Mouse (Mus musculus): Measurements from ENCODE around the gene Ift88. TPM values are rescaled to one million over a fixed set of nuclear protein-coding genes. Genes with fewer than 3 reads are reported as not detected.

The Ift88 gene
- polyA plus RNA-seq (2015; fragmentation: Nextera tagmentation; extraction: Ambion mirVana) = 5.7 and 6.1 TPM in 2 replicates

DNA sequence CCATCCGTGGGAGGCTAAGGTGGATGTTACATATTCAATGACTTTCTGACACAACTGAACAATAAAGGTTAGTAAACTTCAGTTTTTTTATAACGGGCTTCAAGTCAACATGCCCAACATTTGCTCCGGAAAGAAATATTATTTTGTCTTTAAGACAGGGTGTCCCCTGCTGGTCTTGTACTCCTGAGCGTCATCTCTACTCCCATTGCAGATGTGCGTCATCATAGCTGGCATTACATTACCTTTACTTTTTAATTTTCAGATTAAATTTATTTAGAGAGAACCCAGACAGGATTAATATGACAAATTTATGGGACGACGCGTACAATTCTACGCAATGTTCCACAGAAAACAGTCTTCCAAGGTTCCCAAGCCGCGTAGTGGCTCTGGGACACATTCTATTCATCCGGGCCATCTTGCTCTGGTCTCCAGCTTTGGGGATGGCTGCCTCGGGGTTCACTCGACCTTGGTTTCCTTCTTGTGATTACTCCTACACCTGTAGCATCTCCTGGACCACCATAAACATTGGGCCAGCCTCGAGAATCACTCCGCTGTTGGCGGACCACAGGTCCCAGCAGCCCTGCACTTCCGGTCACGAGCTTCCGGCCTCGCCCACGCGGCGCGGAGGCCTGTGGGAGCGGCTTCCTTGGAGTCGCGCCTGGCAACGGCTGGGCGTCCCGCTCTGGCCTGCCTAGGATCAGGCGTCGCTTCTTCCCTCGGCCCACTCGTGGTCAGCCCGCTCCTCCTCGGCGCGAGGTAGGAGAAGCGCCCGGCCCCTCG, at the start of gene Ift88:
TSS of gene Ift88 (plus strand) at position 631 of the 780 bp plus-strand sequence.
- peak; percentile 99 for ATAC-seq (replicated peaks; ENCODE audit: extremely low read depth, insufficient read depth, low FRiP score)
- H3K9ac ChIP-seq (ENCODE audit: low read length) = peak within 1 kb of the TSS; percentile 78
- peaks cover 4% of the 10 kb centered on the region for H3K4me1 ChIP-seq (ENCODE audit: control insufficient read depth, insufficient read depth, low read length)
- peak within 1 kb of the TSS; percentile 84 for H3K4me3 ChIP-seq (ENCODE audit: low read length)
- H3K27me3 ChIP-seq (ENCODE audit: control insufficient read depth, insufficient read depth, low read length) = no peaks in the 10 kb centered on the region
- H3K9me3 ChIP-seq (replicated peaks; ENCODE audit: control insufficient read depth, low read length) = no peaks in the 10 kb centered on the region
- 3% methylated on average over 42 of the region's 42 CpGs for WGBS
- H3K4me2 ChIP-seq (ENCODE audit: low read depth, low read length) = peak within 1 kb of the TSS; percentile 87
- H3K36me3 ChIP-seq (ENCODE audit: control insufficient read depth, insufficient read depth) = no peaks in the 10 kb centered on the region
- peak within 1 kb of the TSS; percentile 52; the same call in 1 of the 2 replicates for H3K27ac ChIP-seq (ENCODE audit: low read length)

DNA sequence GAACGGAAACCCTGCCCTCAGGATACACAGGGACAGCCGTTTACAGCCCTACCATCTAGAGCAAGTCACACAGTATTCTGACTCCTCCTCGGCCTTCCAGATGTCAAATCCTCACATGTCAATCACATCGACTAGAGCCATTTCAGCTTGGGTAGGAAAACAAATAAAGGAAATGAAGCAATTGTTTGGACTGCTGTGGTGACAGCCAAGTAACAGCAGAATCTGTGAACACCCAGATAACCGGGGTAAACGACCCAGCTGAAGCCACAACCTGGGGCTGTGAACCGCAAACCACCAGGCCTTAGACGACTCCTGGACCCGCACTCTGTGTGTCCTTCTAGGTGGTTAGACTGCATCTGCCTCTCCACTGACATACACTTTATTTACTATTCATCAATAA, 48.7 kb upstream of the Ift88 start:
- no peaks in the 10 kb centered on the region for H3K36me3 ChIP-seq (ENCODE audit: control insufficient read depth, insufficient read depth)
- H3K27ac ChIP-seq (ENCODE audit: low read length) = no peak overlapping the region
- H3K27me3 ChIP-seq (ENCODE audit: control insufficient read depth, insufficient read depth, low read length) = no peaks in the 10 kb centered on the region
- ATAC-seq (replicated peaks; ENCODE audit: extremely low read depth, insufficient read depth, low FRiP score) = no peak
- no peak overlapping the region for H3K4me3 ChIP-seq (ENCODE audit: low read length)
- no peaks in the 10 kb centered on the region for H3K4me1 ChIP-seq (ENCODE audit: control insufficient read depth, insufficient read depth, low read length)
- no peak overlapping the region for H3K9ac ChIP-seq (ENCODE audit: low read length)
- no peak overlapping the region for H3K4me2 ChIP-seq (ENCODE audit: low read depth, low read length)
- 65% methylated on average over 9 of the region's 9 CpGs for WGBS
- no peaks in the 10 kb centered on the region for H3K9me3 ChIP-seq (replicated peaks; ENCODE audit: control insufficient read depth, low read length)

DNA sequence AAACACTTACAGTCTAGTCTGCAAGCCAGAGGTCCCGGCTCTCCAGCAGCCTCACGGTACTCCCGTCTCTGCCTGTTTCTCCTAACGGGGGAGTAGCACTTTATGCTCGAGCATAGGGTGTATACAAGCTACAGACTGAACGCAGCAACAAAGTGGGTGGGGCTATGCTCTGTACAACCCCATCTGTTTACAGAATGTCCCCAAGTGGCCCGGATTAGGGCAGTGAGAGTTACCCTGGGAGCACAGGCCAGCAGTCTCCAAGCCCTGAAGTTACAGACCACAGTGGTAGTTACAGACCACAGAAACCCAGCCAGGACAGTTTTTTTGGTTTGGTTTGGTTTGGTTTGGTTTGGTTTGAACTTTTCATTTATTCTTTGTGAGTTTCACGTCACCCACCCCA, 47.8 kb upstream of the Ift88 start:
- 74% methylated on average over 8 of the region's 8 CpGs for WGBS

DNA sequence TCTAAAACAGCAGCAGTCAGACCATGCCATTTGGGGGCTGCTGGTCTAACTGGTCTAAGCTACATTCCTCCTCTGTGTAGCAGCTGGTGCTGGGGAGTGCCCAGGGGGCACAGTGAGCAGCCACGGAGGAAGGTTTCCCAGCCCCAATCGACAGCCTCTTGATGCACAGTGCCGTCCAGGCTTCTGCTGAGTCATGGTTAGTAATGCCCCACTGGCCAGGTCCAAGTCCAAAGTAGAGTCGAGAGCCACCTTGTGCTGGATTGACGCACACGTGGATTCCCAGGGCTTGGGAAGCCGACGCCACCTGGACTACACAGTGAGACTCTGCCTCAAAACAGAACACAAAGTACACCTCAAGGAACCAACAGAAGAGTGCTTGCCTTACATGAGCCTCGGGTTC, 46.9 kb upstream of the Ift88 start:
- H3K27ac ChIP-seq (ENCODE audit: low read length) = no peak overlapping the region
- H3K4me1 ChIP-seq (ENCODE audit: control insufficient read depth, insufficient read depth, low read length) = no peaks in the 10 kb centered on the region
- no peak overlapping the region for H3K4me3 ChIP-seq (ENCODE audit: low read length)
- ATAC-seq (replicated peaks; ENCODE audit: extremely low read depth, insufficient read depth, low FRiP score) = no peak
- WGBS = 79% methylated on average over 9 of the region's 9 CpGs
- H3K4me2 ChIP-seq (ENCODE audit: low read depth, low read length) = no peak overlapping the region
- no peak overlapping the region for H3K9ac ChIP-seq (ENCODE audit: low read length)
- H3K9me3 ChIP-seq (replicated peaks; ENCODE audit: control insufficient read depth, low read length) = no peaks in the 10 kb centered on the region
- no peaks in the 10 kb centered on the region for H3K27me3 ChIP-seq (ENCODE audit: control insufficient read depth, insufficient read depth, low read length)
- H3K36me3 ChIP-seq (ENCODE audit: control insufficient read depth, insufficient read depth) = no peaks in the 10 kb centered on the region

More for the DNA sequence above, 47.8 kb upstream of the Ift88 start:
- Histone ChIP-seq H3K9ac (ENCODE audit: low read length) (no peak overlapping the region), H3K4me2 (ENCODE audit: low read depth, low read length) (no peak overlapping the region), H3K9me3 (replicated peaks; ENCODE audit: control insufficient read depth, low read length) (no peaks in the 10 kb centered on the region), H3K27me3 (ENCODE audit: control insufficient read depth, insufficient read depth, low read length) (no peaks in the 10 kb centered on the region), H3K4me1 (ENCODE audit: control insufficient read depth, insufficient read depth, low read length) (no peaks in the 10 kb centered on the region), H3K4me3 (ENCODE audit: low read length) (no peak overlapping the region), H3K36me3 (ENCODE audit: control insufficient read depth, insufficient read depth) (no peaks in the 10 kb centered on the region), H3K27ac (ENCODE audit: low read length) (no peak overlapping the region)
- ATAC-seq (replicated peaks; ENCODE audit: extremely low read depth, insufficient read depth, low FRiP score) = no peak

DNA sequence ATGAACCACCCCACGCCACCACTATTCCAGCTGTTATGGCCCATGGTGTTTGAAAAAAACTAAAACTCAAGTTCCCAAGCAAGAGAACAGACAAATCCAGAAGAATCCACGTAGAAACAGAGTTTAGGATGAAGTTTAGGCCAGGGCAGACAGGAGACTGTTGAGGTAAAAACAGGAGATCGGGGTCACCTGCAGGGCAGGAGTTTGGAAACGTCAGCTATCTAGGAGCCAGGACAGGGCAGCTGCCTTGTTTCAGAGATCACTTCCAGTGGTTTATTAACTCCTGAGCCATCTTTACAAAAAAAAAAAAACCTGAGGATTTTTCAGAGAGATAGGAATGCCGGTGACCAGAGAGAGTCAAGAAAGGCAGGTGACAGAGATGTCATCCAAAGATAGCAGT, 46.3 kb upstream of the Ift88 start:
- no peak overlapping the region for H3K4me3 ChIP-seq (ENCODE audit: low read length)
- no peak for ATAC-seq (replicated peaks; ENCODE audit: extremely low read depth, insufficient read depth, low FRiP score)
- no peaks in the 10 kb centered on the region for H3K4me1 ChIP-seq (ENCODE audit: control insufficient read depth, insufficient read depth, low read length)
- no peaks in the 10 kb centered on the region for H3K27me3 ChIP-seq (ENCODE audit: control insufficient read depth, insufficient read depth, low read length)
- 70% methylated on average over 5 of the region's 5 CpGs for WGBS
- no peaks in the 10 kb centered on the region for H3K36me3 ChIP-seq (ENCODE audit: control insufficient read depth, insufficient read depth)
- no peaks in the 10 kb centered on the region for H3K9me3 ChIP-seq (replicated peaks; ENCODE audit: control insufficient read depth, low read length)
- H3K4me2 ChIP-seq (ENCODE audit: low read depth, low read length) = no peak overlapping the region
- H3K27ac ChIP-seq (ENCODE audit: low read length) = no peak overlapping the region
- no peak overlapping the region for H3K9ac ChIP-seq (ENCODE audit: low read length)

DNA sequence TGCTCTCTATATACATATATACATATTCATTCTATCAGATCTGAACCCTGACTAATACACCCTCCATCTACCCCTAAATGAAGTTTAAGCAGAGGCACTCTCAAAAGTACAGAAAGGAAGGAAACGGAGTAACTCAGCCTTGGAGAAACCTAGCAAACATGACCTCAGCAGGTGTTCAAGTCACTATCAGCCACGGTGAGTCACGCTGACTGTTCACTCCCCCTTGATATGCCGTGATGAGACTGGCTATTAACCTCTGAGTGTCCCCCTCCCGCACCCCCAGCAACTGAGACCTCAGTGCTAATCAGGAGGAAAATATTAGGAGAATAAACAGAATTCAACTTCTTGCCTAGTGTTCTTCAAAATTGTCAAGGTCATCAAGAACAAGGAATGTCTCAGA, 38.2 kb upstream of the Ift88 start:
- no peaks in the 10 kb centered on the region for H3K27me3 ChIP-seq (ENCODE audit: control insufficient read depth, insufficient read depth, low read length)
- no peaks in the 10 kb centered on the region for H3K4me1 ChIP-seq (ENCODE audit: control insufficient read depth, insufficient read depth, low read length)
- H3K36me3 ChIP-seq (ENCODE audit: control insufficient read depth, insufficient read depth) = no peaks in the 10 kb centered on the region
- H3K27ac ChIP-seq (ENCODE audit: low read length) = no peak overlapping the region
- H3K9me3 ChIP-seq (replicated peaks; ENCODE audit: control insufficient read depth, low read length) = no peaks in the 10 kb centered on the region
- 71% methylated on average over 5 of the region's 5 CpGs for WGBS
- no peak overlapping the region for H3K9ac ChIP-seq (ENCODE audit: low read length)
- ATAC-seq (replicated peaks; ENCODE audit: extremely low read depth, insufficient read depth, low FRiP score) = no peak
- H3K4me2 ChIP-seq (ENCODE audit: low read depth, low read length) = no peak overlapping the region
- H3K4me3 ChIP-seq (ENCODE audit: low read length) = no peak overlapping the region

DNA sequence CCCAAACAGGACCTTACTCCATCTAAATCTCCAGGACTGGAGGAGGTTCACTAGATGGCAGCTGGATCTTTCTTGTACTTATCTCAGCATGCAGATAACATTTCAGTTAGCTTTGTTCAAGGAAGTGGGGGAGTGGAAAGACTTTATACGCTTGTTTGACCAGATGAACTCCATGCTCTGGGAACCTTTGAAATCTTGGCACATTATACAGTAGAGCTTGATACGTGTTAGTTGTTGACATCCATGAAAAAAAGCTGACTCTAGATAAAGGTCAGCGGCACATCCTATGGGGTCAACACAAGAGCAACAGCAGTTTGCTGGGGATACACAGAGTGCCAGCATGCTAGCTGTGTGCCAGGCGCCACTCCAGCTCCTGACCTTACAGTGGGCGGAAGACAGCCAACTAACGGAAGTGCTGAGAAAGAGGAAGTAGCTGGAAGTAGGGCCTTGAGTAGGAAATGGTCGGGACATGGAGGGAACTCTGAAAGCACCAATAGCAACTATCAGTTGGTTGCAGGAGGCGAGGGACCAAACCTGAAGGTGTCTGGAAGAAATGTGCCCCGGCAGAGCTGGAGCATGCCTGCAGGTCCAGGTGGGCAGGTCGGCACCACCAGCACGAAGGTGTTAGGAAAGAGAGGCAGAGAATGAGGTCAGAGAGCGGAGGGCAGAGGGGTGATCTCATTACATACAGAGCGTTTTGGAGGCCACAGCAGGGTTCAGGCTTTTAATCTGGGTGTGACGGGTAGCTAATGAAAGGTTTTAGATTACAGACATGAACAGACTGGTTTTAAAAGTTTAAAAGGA, 36.9 kb upstream of the Ift88 start:
- no peaks in the 10 kb centered on the region for H3K36me3 ChIP-seq (ENCODE audit: control insufficient read depth, insufficient read depth)
- H3K9me3 ChIP-seq (replicated peaks; ENCODE audit: control insufficient read depth, low read length) = no peaks in the 10 kb centered on the region
- ATAC-seq (replicated peaks; ENCODE audit: extremely low read depth, insufficient read depth, low FRiP score) = 0 out of 2 replicates have a peak, but pooled peaks have one; percentile 28
- H3K9ac ChIP-seq (ENCODE audit: low read length) = no peak overlapping the region
- H3K27ac ChIP-seq (ENCODE audit: low read length) = peak overlapping the region; percentile 1; the same call in 1 of the 2 replicates
- H3K4me3 ChIP-seq (ENCODE audit: low read length) = no peak overlapping the region
- 53% methylated on average over 14 of the region's 14 CpGs for WGBS
- H3K27me3 ChIP-seq (ENCODE audit: control insufficient read depth, insufficient read depth, low read length) = no peaks in the 10 kb centered on the region
- peak overlapping the region; percentile 19; the same call in 1 of the 2 replicates for H3K4me2 ChIP-seq (ENCODE audit: low read depth, low read length)
- no peaks in the 10 kb centered on the region for H3K4me1 ChIP-seq (ENCODE audit: control insufficient read depth, insufficient read depth, low read length)

DNA sequence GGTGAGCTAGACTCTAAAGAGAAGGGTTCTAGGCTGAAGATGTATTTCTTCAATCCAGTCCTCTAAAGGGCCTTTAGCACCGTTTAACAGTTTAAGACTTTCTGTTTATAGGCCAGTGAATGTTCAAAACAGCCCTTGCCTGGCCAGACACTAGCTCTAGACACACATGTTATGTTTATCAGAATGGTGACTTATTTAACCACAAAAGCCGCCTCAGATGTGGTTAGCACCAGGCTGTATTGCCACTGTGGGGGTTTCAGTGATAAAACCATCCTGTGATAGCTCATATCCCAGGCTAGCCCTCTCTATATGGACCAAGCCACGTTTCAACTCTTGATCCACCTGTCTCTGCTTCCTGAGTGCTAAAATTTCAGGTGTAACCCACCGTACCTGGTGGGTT, 32.2 kb upstream of the Ift88 start:
- 53% methylated on average over 4 of the region's 4 CpGs for WGBS
- Histone ChIP-seq H3K9me3 (replicated peaks; ENCODE audit: control insufficient read depth, low read length) (no peaks in the 10 kb centered on the region), H3K4me2 (ENCODE audit: low read depth, low read length) (no peak overlapping the region), H3K4me1 (ENCODE audit: control insufficient read depth, insufficient read depth, low read length) (no peaks in the 10 kb centered on the region), H3K4me3 (ENCODE audit: low read length) (no peak overlapping the region), H3K36me3 (ENCODE audit: control insufficient read depth, insufficient read depth) (no peaks in the 10 kb centered on the region), H3K9ac (ENCODE audit: low read length) (no peak overlapping the region), H3K27me3 (ENCODE audit: control insufficient read depth, insufficient read depth, low read length) (no peaks in the 10 kb centered on the region), H3K27ac (ENCODE audit: low read length) (no peak overlapping the region)
- ATAC-seq (replicated peaks; ENCODE audit: extremely low read depth, insufficient read depth, low FRiP score) = no peak

DNA sequence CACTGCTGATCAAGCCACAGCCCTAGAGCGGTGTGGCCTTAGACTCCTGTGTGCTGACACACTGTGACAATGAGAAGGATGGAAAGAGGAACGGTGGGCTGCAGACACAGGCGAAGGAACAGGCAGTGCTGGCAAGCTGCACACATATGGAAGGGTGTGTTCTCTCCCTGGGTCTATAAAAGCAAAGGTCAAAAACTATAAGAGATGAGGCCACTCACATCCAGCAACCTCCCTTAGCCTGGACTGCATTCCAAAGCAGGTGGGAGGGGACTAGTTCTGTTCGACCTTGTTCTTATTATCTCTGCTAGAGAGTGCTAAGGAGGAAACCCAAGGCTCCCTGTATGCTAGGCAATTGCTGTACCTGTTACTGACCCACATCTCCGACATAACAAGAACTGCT, 31.6 kb upstream of the Ift88 start:
- H3K4me1 ChIP-seq (ENCODE audit: control insufficient read depth, insufficient read depth, low read length) = no peaks in the 10 kb centered on the region
- no peaks in the 10 kb centered on the region for H3K27me3 ChIP-seq (ENCODE audit: control insufficient read depth, insufficient read depth, low read length)
- 55% methylated on average over 5 of the region's 5 CpGs for WGBS
- H3K36me3 ChIP-seq (ENCODE audit: control insufficient read depth, insufficient read depth) = no peaks in the 10 kb centered on the region
- ATAC-seq (replicated peaks; ENCODE audit: extremely low read depth, insufficient read depth, low FRiP score) = no peak
- no peak overlapping the region for H3K27ac ChIP-seq (ENCODE audit: low read length)
- no peaks in the 10 kb centered on the region for H3K9me3 ChIP-seq (replicated peaks; ENCODE audit: control insufficient read depth, low read length)
- no peak overlapping the region for H3K4me2 ChIP-seq (ENCODE audit: low read depth, low read length)
- H3K4me3 ChIP-seq (ENCODE audit: low read length) = no peak overlapping the region
- no peak overlapping the region for H3K9ac ChIP-seq (ENCODE audit: low read length)

Measured in heart, embryonic 16.5 days (tissue).